Mouse (Mus musculus): ENCODE measurements around the gene Ddx24.
A peak's percentile ranks its signal among the peaks of the same experiment; 100 is the strongest.
"Not testable (repeated sequence)": the region's sequence is repeated elsewhere in the genome, so short reads cannot be mapped to it uniquely, and the experiment has no call there.

The Ddx24 gene

GRCm38 (mm10) chr12:103425729-103426470 lies at the start of gene Ddx24:
TSS of gene Ddx24 (minus strand) at chr12:103425830.
- peak; percentile 96 to 97 for DNase-seq (ENCODE audit: low spot score in 2 of 2)

DNA sequence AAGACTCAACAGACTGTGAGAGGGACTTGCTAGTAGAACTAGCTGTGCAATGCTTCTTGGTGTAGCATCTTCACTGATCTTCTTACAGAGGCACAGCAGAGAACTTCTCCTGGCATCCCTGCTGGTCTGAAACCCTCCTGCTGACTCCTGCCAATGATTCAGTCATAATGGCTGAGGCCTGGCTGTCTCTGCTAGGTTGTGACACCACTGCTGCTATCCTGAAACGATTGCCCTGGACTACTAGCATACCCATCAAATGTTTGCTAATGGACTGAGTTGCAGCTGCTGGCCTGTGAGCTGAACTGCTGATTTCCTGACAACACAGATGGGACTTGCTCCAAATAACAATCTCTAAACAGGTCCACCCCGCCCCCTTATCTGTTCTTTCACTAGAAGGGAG lies 48.9 kb upstream of the Ddx24 start:
- no peak for DNase-seq (ENCODE audit: low spot score in 2 of 2)

DNA sequence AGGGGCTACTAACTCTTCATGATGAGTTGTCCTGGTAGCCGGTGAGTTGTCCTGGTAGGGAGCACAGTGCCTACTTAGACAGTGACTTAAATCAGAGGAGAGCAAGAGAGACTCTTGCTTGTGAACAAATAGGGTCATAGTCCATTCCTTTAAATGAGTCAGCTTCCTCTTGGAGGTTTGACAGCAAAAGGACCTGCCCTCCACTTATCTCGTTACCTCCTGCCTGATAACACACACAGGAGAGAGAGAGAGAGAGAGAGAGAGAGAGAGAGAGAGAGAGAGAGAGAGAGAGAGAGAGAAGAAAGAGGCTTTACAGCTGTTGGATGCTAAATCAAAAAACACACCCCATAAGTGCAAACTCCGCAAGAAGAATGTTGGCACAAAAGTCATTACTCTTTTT lies 31.5 kb upstream of the Ddx24 start, which contains the start of gene Ifi27l2b:
Ifi27l2b (minus strand) TSS at position 84 of the 400 bp plus-strand sequence.
- no peak for DNase-seq (ENCODE audit: low spot score in 2 of 2)

DNA sequence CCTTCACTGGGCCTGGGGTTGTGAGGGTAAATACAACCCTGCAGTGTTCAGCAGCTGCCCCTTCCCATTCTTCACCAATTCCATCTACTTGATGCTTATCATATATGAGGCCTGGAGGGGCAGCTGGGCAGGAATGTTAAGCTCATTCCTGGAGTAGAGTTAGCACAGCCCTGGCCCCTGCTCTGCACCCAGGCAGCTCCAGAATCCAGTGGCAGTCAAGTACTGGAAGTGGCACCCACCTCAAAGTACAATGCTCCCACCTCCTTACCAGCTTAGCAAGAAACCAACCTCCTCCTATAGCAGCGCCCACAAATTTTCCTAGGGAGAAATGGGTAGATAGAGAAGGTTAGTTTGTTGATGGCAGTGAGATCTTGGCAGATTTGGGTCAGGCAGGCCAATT lies 31.1 kb upstream of the Ddx24 start:
- not testable (repeated sequence) for DNase-seq (ENCODE audit: low spot score in 2 of 2)

DNA sequence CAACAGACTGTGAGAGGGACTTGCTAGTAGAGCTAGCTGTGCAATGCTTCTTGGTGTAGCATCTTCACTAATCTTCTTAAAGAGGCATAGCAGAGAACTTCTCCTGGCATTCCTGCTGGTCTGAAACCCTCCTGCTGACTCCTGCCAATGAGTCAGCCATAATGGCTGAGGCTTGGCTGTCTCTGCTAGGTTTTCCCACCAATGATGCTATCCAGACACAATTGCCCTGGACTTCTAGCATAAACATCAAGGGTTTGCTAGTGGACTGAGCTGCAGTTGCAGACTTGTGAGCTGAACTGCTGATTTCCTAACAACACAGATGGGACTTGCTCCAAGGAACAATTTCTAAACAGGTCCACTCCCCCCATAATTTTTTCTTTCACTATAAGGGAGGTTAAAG lies 27.7 kb upstream of the Ddx24 start:
- no peak for DNase-seq (ENCODE audit: low spot score in 2 of 2)

GRCm38 (mm10) chr12:103445060-103445459 lies 19.4 kb upstream of the Ddx24 start:
- DNase-seq (ENCODE audit: low spot score in 2 of 2), result no peak

GRCm38 (mm10) chr12:103444261-103444660 lies 18.6 kb upstream of the Ddx24 start:
- DNase-seq (ENCODE audit: low spot score in 2 of 2), result not testable (repeated sequence)

DNA sequence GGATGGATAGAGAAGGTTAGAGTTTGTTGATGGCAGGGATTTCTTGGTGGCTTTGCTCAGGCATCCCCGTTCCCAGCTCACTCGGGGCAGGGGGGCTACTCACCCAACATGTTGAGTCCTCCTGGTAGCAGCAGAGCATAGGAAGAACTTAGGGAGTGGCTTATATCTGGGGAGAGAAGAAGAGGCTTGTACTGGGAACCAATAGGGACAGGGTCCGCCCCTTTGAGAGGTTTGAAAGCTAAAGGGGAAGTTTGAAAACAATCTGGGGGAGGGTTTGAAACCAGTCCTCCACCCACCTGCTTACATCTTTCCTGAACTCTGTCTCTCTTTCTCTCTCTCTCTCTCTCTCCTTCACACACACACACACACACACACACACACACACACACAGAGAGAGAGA lies 17.9 kb upstream of the Ddx24 start, which contains the start of gene Ifi27l2a:
Ifi27l2a (minus strand) TSS at position 157 of the 400 bp plus-strand sequence.
- no peak for DNase-seq (ENCODE audit: low spot score in 2 of 2)

DNA sequence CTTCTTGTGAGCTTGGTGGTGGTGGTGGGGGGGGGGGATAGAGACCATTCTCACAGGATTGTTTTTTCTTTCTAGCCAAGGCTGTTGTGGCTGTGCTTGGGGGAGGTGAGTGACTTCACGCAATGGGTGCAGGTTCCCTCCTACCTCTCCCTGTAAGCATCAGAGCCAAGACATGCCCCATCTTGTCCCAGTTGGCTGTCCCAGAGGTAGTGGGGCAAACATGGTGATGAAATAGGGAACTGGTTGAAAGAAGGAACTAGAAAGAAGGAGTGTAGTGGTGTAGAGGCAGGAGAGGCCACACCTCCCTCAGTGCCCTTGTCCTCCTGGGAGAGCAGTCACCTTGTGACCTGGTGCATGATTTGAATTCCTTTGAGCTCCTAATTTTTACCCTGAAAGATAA lies 12.0 kb upstream of the Ddx24 start:
- DNase-seq (ENCODE audit: low spot score in 2 of 2), result no peak

DNA sequence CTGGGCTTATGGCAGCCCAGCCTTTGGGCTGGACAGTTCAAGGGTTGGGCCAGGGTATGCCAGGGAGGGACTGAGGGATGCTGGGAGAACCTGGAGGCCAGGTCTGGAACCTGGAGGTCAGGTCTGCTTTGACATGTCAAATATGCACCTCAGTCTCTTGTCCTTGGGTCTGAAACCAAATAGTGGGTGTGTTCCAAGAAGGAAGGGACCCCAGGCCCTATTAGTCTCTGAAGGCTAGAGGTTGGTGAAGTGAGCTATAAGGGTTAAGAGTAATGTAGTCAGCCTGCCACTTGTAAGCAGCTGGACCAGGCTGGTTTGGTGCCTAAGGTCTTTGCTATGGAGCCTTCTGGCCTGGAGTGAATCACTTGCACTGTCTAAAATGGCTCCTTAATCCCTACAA lies 9.2 kb upstream of the Ddx24 start:
- no peak for DNase-seq (ENCODE audit: low spot score in 2 of 2)

DNA sequence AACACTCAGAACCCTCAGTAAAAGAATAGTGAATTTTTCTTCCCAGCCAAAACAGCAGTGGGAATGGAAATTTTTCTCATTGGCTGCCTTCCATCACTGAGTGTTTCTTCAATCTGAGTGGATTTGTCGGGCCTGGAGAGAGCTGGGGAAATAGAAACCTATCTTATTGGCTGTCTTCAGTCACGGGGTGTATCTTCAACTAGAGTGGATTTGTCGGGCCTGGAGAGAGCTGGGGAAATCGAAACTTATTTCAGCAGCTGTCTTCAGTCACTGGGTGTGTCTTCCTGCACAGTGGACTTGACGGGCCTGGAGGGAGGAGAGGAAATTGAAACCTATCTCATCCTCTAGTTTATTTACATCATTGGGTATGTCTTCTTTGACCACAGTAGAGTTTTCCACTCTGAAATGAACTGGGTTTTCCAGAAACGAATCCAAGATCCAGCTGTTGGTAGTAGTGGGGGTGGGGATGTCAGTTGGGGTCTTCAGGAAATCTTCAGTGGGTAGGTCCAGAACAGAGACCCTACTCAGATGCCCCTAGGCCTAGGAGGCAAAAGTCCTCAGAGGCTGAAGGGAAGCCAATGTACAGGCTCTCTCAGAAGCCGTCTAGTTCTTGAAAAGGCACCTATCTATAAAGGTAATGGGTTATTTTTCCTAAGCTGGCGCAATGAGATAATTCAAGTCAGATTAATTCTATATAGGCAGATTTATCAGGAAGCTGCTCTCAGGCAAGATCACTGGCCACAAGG lies 8.5 kb upstream of the Ddx24 start, which contains the start of gene Ifi27:
Ifi27 (plus strand) TSS at position 226 of the 746 bp plus-strand sequence.
- peak in 1 of 2 experiments; percentile 40 for DNase-seq (ENCODE audit: low spot score in 2 of 2)

DNA sequence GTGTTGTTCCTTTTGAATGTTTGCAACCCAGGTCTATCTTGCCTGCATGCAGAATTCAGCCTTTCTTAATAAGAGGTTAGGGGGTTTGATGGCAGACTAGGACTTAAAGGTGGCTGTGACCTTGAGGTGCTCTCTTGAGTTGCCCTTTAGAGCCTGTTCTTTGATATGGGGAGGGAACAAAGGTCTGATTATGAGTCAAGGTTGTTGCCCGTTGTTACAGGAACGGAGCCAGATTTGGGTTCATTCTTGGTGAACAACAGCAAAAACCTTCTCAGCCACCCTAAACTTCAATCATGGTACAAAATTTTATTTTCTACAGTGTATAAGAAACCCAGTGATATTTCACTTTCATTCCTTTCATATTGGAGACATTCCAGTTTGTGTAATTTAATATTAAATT lies 7.8 kb upstream of the Ddx24 start:
- no peak for DNase-seq (ENCODE audit: low spot score in 2 of 2)

DNA sequence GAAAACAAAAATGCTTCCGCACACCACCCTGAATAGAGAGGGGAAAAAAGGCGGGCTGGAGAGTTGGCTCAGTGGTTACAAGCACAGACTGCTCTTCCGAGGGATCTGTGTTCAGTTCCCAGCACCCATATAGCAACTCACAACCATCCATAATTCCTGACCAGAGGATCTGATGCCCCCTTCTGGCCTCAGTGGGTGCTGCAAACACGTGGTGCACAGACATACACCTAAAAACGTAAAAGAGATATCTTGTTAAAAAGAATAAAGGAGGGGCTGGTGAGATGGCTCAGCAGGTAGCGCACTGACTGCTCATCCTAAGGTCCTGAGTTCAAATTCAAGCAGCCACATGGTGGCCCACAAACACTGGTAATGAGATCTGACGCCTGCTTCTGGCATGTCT lies 1.1 kb upstream of the Ddx24 start:
- DNase-seq (ENCODE audit: low spot score in 2 of 2), result peak in 1 of 2 experiments; percentile 57

- DNase-seq (ENCODE audit: low spot score in 2 of 2), result no peak
Observed at GRCm38 (mm10) chr12:103425016-103425728, 458 bp downstream of the Ddx24 start.

DNA sequence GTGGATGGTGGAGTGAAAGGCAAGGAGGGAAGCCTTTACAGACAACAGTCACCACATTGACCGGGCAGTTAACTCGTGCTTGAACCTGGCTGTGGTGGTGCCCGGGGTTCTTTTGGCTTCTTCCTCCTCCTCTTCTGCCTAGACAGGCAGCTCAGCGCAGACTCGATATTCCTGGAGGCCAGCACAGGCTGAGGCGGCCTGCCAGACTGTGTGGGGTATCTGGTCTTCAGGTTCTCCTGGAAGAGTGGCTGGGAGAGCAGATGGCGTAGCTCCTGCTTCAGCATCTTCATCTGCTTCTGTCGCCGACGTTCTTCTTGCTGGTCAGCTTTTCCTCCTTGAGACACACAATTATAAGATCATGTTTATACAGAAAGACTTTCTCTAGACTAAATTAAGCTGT lies 17.5 kb downstream of the Ddx24 start:
- no peak for DNase-seq (ENCODE audit: low spot score in 2 of 2)

GRCm38 (mm10) chr12:103407720-103408119 lies 17.9 kb downstream of the Ddx24 start, which contains the start of gene 9330161L09Rik:
TSS of gene 9330161L09Rik (minus strand) at chr12:103407820.
- DNase-seq (ENCODE audit: low spot score in 2 of 2), result no peak

DNA sequence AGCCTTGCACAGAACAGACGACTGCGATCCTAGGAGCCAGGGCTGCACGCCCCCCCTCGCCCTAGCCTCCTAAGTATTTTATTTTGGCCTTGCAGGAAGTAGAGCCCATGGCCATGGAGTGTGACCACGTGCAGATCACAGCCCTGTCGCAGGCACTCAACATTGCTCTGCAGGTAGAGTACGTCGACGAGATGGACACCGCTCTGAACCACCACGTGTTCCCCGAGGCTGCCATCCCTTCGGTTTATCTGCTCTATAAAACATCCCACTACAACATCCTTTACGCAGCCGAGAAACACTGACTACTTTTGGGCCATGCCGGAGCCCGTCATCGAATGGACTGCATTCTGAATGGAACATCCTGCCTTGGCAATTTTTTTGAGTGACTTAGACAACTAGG lies 21.5 kb downstream of the Ddx24 start:
- DNase-seq (ENCODE audit: low spot score in 2 of 2), result no peak

DNA sequence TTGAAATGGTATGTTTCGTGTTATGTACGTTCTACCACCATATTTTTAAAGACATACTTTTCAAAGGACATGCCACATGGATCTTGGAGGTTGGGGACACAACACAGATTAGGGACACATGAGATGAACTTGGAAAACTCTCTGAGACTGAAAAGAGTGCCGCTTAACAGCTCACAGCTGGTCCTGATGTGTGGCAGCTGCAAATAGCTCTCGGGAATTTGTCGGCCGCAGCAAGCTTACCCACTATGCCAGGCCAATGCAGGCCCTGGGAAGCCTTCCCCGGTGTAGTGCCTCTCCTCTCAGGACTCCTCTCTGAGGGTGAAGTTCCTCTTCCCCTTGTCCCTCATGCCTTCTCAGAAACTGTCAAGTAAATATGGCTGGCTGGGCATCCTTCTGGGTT lies 28.9 kb downstream of the Ddx24 start:
- no peak for DNase-seq (ENCODE audit: low spot score in 2 of 2)

GRCm38 (mm10) chr12:103395486-103396275 lies 29.9 kb downstream of the Ddx24 start:
- no peak for DNase-seq (ENCODE audit: low spot score in 2 of 2)

DNA sequence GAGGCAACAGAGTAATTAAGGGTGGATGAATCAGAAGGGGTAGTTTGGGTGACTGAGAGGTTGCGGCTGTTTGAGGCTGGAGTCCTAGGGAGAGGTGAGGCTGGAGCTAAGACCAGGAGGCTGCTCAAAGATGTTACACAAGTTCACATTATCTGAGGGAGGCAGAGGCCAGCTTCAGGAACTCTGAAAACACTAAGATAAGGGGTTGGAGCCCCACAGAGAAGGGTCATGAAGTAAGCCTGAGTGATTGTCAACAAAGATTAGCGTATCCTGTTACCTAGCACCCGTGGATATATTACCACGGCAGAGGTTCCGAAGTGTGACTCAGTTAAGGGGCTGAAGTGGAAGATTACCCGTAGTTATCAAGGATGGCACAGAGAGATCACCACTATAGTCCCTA lies 32.1 kb downstream of the Ddx24 start:
- peak in 1 of 2 experiments; percentile 55 for DNase-seq (ENCODE audit: low spot score in 2 of 2)

- no peak for DNase-seq (ENCODE audit: low spot score in 2 of 2)
Observed at GRCm38 (mm10) chr12:103391098-103391497, 34.5 kb downstream of the Ddx24 start.

Measured in spleen, postnatal 4 days (tissue).